Mouse (Mus musculus) forebrain, embryonic 11.5 days (tissue): ENCODE measurements around the gene Fitm2. TPM values are rescaled to one million over a fixed set of nuclear protein-coding genes. Genes with fewer than 3 reads are reported as not detected.
"Not testable (repeated sequence)": the region's sequence is repeated elsewhere in the genome, so short reads cannot be mapped to it uniquely, and the experiment has no call there.

Source experiments
- ATAC-seq: fragments of 200-750 bp; cut with Nextera tagmentation; replicated peaks from 2 replicates; pipeline ENCODE4 v1.8.0; 2017; ENCODE audit warnings: moderate TSS enrichment; ENCODE audit not compliant: low FRiP score
- DNase-seq: peaks from one replicate; pipeline ENCODE4 v3.0.0-alpha.2; 2017; ENCODE audit warnings: low spot score
- H3K27ac ChIP-seq: fragments of 300-500 bp; sonication (generic); 2 replicates; pipeline ENCODE4 v1.5.1; 2014; ENCODE audit warnings: low read depth, low read length
- H3K27me3 ChIP-seq: fragments of 300-500 bp; sonication (generic); 2 replicates; pipeline ENCODE4 v1.6.1; 2014; ENCODE audit warnings: mild to moderate bottlenecking, low read length, mixed read lengths; ENCODE audit not compliant: control insufficient read depth, insufficient read depth
- H3K36me3 ChIP-seq: fragments of 300-500 bp; sonication (generic); 2 replicates; pipeline ENCODE4 v1.6.1; 2014; ENCODE audit warnings: mild to moderate bottlenecking, low read length, moderate library complexity, mixed read lengths; ENCODE audit not compliant: control insufficient read depth, insufficient read depth
- H3K4me1 ChIP-seq: fragments of 300-500 bp; sonication (generic); replicated peaks from 2 replicates; pipeline ENCODE4 v1.6.1; 2014; ENCODE audit warnings: low read length, mixed read lengths; ENCODE audit not compliant: control insufficient read depth, insufficient read depth
- H3K4me2 ChIP-seq: fragments of 300-500 bp; sonication (generic); 2 replicates; pipeline ENCODE4 v1.6.1; 2014; ENCODE audit warnings: low read depth, mild to moderate bottlenecking, low read length, moderate library complexity, mixed read lengths; ENCODE audit not compliant: severe bottlenecking
- H3K4me3 ChIP-seq: fragments of 300-500 bp; sonication (generic); 2 replicates; pipeline ENCODE4 v1.5.1; 2014; ENCODE audit warnings: low read depth, low read length
- H3K9ac ChIP-seq: fragments of 300-500 bp; sonication (generic); 2 replicates; pipeline ENCODE4 v1.6.1; 2014; ENCODE audit warnings: low read length
- H3K9me3 ChIP-seq: fragments of 300-500 bp; sonication (generic); 2 replicates; pipeline ENCODE4 v1.6.1; 2016; ENCODE audit warnings: low read length, mixed read lengths; ENCODE audit not compliant: control insufficient read depth
- WGBS: fragments of 180-500 bp; shearing (Covaris S2); extraction: QIAGEN DNeasy Blood & Tissue Kit; methylation state at CpG from one replicate; pipeline ENCODE4 v1.1.7; 2014; 5-methylcytosine and 5-hydroxymethylcytosine counted together
- polyA plus RNA-seq: library from polyadenylated mRNA; unstranded; fragments of >200 nt; fragmentation: Nextera tagmentation; extraction: Ambion mirVana; gene quantifications from 2 replicates; pipeline ENCODE4 v1.2.1, GENCODE M21; 2014

The Fitm2 gene
- polyA plus RNA-seq, 1 experiment from 2014 or later, result 12.5 TPM

- no peaks in the 10 kb centered on the region for H3K27me3 ChIP-seq
- 95% methylated on average over 6 of the region's 6 CpGs for WGBS
- peaks cover 6% of the 10 kb centered on the region; the same call in 1 of the 2 replicates for H3K4me1 ChIP-seq
- H3K4me2 ChIP-seq, result no peak overlapping the region
- no peaks in the 10 kb centered on the region for H3K9me3 ChIP-seq
- ATAC-seq, result no peak
- DNase-seq, result no peak
- H3K4me3 ChIP-seq, result no peak overlapping the region
- H3K9ac ChIP-seq, result no peak overlapping the region
- no peak overlapping the region for H3K27ac ChIP-seq
- peaks cover 2% of the 10 kb centered on the region; the same call in 1 of the 2 replicates for H3K36me3 ChIP-seq
Measured at GRCm38 (mm10) chr2:163468866-163469265, 3.6 kb downstream of the Fitm2 start.

DNA sequence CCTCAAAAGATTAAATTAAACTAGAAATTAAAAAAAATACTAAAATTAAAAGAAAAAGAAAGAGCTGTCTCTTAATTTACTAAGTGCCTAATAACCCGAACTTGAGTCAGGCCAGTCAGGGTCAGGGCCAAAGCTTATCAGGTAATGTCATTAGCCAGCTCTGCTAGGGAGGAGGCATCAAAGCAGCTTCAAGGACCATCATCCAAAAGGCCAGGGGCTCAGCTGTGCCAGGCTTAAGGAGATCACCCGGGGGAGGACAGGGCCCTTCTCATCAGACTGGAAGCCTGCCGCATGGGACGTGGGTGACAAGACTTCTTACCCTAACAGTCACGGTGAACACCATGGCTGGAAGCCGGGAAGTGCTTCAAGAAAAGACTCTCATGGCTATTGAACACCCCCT is 4.8 kb downstream of the Fitm2 start:
- 95% methylated on average over 6 of the region's 6 CpGs for WGBS

DNA sequence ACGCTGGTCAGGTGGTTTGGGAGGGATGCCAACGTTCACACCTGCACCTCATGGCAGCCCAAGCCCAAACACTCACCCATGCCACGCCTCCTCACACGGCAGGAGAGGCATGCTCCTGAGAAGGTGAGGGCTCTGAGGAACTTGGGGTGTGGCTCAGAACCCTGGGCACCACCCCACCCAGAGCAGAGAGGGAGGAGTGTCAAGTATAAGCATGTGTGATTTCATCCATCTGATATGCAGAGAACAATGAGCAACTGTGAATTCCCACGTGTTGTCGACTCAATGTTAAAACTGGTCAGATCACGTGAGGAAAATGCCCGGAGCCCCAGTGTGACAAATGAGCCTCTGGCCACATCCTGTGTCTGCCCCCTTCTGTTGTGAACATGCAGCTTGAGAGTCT is 5.7 kb downstream of the Fitm2 start:
- H3K36me3 ChIP-seq, result peaks cover 2% of the 10 kb centered on the region; the same call in 1 of the 2 replicates
- no peak overlapping the region for H3K4me2 ChIP-seq
- no peaks in the 10 kb centered on the region for H3K27me3 ChIP-seq
- H3K9ac ChIP-seq, result no peak overlapping the region
- no peak overlapping the region for H3K27ac ChIP-seq
- H3K4me1 ChIP-seq, result peaks cover 6% of the 10 kb centered on the region; the same call in 1 of the 2 replicates
- H3K4me3 ChIP-seq, result no peak overlapping the region
- ATAC-seq, result no peak
- H3K9me3 ChIP-seq, result no peaks in the 10 kb centered on the region
- WGBS, result 84% methylated on average over 8 of the region's 8 CpGs
- DNase-seq, result no peak

More for the DNA sequence above, 4.8 kb downstream of the Fitm2 start:
- no peaks in the 10 kb centered on the region for H3K9me3 ChIP-seq
- H3K4me2 ChIP-seq, result no peak overlapping the region
- no peak overlapping the region for H3K9ac ChIP-seq
- no peak overlapping the region for H3K4me3 ChIP-seq
- DNase-seq (no peak), ATAC-seq (no peak)
- no peaks in the 10 kb centered on the region for H3K27me3 ChIP-seq
- H3K36me3 ChIP-seq, result peaks cover 2% of the 10 kb centered on the region; the same call in 1 of the 2 replicates
- H3K27ac ChIP-seq, result no peak overlapping the region
- peaks cover 6% of the 10 kb centered on the region; the same call in 1 of the 2 replicates for H3K4me1 ChIP-seq

DNA sequence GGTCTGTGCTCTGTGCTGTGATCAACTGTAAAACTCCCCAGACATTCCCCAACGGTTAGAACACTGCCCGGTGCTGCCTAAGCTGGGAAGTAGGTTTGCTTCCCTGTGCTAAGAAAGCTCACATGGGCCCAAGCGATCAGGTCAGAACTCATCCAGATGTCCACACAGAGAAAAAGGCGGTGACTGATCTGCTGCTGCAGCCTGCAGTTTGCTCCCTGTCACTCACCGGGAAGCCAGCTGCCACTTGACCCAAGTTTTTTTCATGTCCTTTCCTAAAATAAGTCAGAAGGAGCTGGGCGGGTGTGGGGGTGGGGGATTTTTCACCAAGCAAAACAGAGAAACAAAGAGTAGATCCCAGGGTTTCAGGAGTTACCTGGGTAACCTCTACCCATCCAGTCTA is 7.9 kb downstream of the Fitm2 start:
- WGBS, result 81% methylated on average over 6 of the region's 6 CpGs
- H3K27me3 ChIP-seq, result no peaks in the 10 kb centered on the region
- no peak overlapping the region for H3K4me2 ChIP-seq
- peaks cover 2% of the 10 kb centered on the region; the same call in 1 of the 2 replicates for H3K36me3 ChIP-seq
- no peaks in the 10 kb centered on the region for H3K4me1 ChIP-seq
- no peak overlapping the region for H3K27ac ChIP-seq
- H3K9me3 ChIP-seq, result no peaks in the 10 kb centered on the region
- DNase-seq, result no peak
- H3K4me3 ChIP-seq, result no peak overlapping the region
- no peak for ATAC-seq
- no peak overlapping the region for H3K9ac ChIP-seq

DNA sequence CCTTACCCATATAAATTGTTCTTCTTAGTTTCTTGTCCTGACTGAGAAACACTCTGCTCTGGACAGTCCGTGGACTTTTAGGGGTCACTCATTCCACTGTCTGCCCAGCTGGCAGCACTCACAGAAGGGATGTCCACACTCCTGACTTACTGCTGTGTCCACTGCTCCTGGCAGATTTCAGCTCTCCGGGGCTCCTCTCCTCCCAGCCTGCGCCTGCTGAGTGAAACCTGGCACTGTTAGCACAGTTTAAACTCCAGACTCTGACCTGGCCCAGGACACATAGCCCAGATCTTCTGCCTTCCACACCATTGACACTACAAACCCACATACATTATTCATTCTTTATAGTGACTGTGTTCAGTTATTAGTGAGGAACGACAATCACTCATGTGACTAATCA is 8.4 kb downstream of the Fitm2 start:
- H3K4me1 ChIP-seq, result no peaks in the 10 kb centered on the region
- no peak for DNase-seq
- H3K4me2 ChIP-seq, result no peak overlapping the region
- ATAC-seq, result no peak
- H3K27me3 ChIP-seq, result no peaks in the 10 kb centered on the region
- H3K4me3 ChIP-seq, result no peak overlapping the region
- H3K36me3 ChIP-seq, result 0 out of 2 replicates have a peak, but pooled peaks cover under 1% of the 10 kb centered on the region
- H3K9ac ChIP-seq, result no peak overlapping the region
- 85% methylated on average over 4 of the region's 4 CpGs for WGBS
- H3K27ac ChIP-seq, result no peak overlapping the region
- no peaks in the 10 kb centered on the region for H3K9me3 ChIP-seq

- ATAC-seq, result no peak
- H3K4me2 ChIP-seq, result no peak overlapping the region
- H3K36me3 ChIP-seq, result no peaks in the 10 kb centered on the region
- WGBS, result 74% methylated on average over 10 of the region's 10 CpGs
- DNase-seq, result no peak
- no peak overlapping the region for H3K9ac ChIP-seq
- H3K27me3 ChIP-seq, result peaks cover 2% of the 10 kb centered on the region; the same call in 1 of the 2 replicates
- H3K9me3 ChIP-seq, result no peaks in the 10 kb centered on the region
- H3K4me3 ChIP-seq, result no peak overlapping the region
- H3K27ac ChIP-seq, result no peak overlapping the region
- H3K4me1 ChIP-seq, result no peaks in the 10 kb centered on the region
Measured at GRCm38 (mm10) chr2:163463251-163463769, 9.1 kb downstream of the Fitm2 start.

- Histone ChIP-seq H3K4me2 (no peak overlapping the region), H3K9me3 (no peaks in the 10 kb centered on the region), H3K9ac (no peak overlapping the region), H3K4me3 (no peak overlapping the region), H3K27ac (no peak overlapping the region), H3K4me1 (no peaks in the 10 kb centered on the region), H3K36me3 (no peaks in the 10 kb centered on the region), H3K27me3 (peaks cover 2% of the 10 kb centered on the region)
- DNase-seq (no peak), ATAC-seq (no peak)
- 82% methylated on average over 11 of the region's 11 CpGs for WGBS
Measured at GRCm38 (mm10) chr2:163462801-163463200, 9.6 kb downstream of the Fitm2 start.

GRCm38 (mm10) chr2:163462386-163462785 is 10.0 kb downstream of the Fitm2 start:
- no peak for DNase-seq
- 88% methylated on average over 5 of the region's 5 CpGs for WGBS
- Histone ChIP-seq H3K27me3 (peaks cover 2% of the 10 kb centered on the region), H3K36me3 (no peaks in the 10 kb centered on the region), H3K4me2 (no peak overlapping the region), H3K27ac (no peak overlapping the region), H3K9ac (no peak overlapping the region), H3K9me3 (no peaks in the 10 kb centered on the region), H3K4me3 (no peak overlapping the region), H3K4me1 (no peaks in the 10 kb centered on the region)
- ATAC-seq, result no peak

GRCm38 (mm10) chr2:163461307-163461706 is 11.1 kb downstream of the Fitm2 start:
- H3K9ac ChIP-seq, H3K27ac ChIP-seq, DNase-seq, H3K9me3 ChIP-seq, H3K4me1 ChIP-seq, H3K27me3 ChIP-seq, H3K4me3 ChIP-seq, H3K4me2 ChIP-seq, ATAC-seq, H3K36me3 ChIP-seq: not testable (repeated sequence)
- WGBS, result 90% methylated on average over 9 of the region's 9 CpGs
